Mouse (Mus musculus) bone marrow, adult 2 months (tissue): Measurements from ENCODE around the gene Kidins220. TPM values are rescaled to one million over a fixed set of nuclear protein-coding genes. Genes with fewer than 3 reads are reported as not detected.

Experiments used
- H3K27ac ChIP-seq: fragments of 200-500 bp; 2 replicates; pipeline ENCODE4 v1.5.1; 2012; ENCODE audit warnings: low read depth, mild to moderate bottlenecking, control low read depth, inconsistent platforms, low read length; ENCODE audit not compliant: control insufficient read depth, poor library complexity, insufficient read depth
- H3K4me1 ChIP-seq: fragments of 200-500 bp; 2 replicates; pipeline ENCODE4 v1.6.1; 2011; ENCODE audit warnings: low read length; ENCODE audit not compliant: control insufficient read depth, insufficient read depth
- H3K4me3 ChIP-seq: fragments of 200-500 bp; replicated peaks from 2 replicates; pipeline ENCODE3; 2011; ENCODE audit warnings: mild to moderate bottlenecking, low read depth, low read length, control low read depth; ENCODE audit not compliant: control insufficient read depth
- CTCF ChIP-seq: fragments of 200-500 bp; IDR thresholded peaks from 2 replicates; pipeline ENCODE4 v1.5.1; 2011; ENCODE audit warnings: low read length, control low read depth; ENCODE audit not compliant: control insufficient read depth, insufficient read depth
- POLR2A ChIP-seq: fragments of 200-500 bp; IDR thresholded peaks from 2 replicates; pipeline ENCODE4 v1.6.1; 2011; ENCODE audit warnings: low read depth, mild to moderate bottlenecking, control low read depth, low read length, borderline replicate concordance; ENCODE audit not compliant: control insufficient read depth
- WGBS: fragments of 180-500 bp; shearing (Covaris S2); methylation state at CpG from one replicate; pipeline ENCODE4 v1.1.7; 2018; 5-methylcytosine and 5-hydroxymethylcytosine counted together
- polyA plus RNA-seq: library from polyadenylated mRNA; stranded (reverse); fragments of >200 nt; gene quantifications from 2 replicates; pipeline ENCODE4 v1.2.4, GENCODE M21; 2011; ENCODE audit warnings: low replicate concordance; ENCODE audit not compliant: missing spikeins, insufficient read depth, insufficient read length

Gene Kidins220
- polyA plus RNA-seq, 1 experiment, result 33.2 TPM

DNA sequence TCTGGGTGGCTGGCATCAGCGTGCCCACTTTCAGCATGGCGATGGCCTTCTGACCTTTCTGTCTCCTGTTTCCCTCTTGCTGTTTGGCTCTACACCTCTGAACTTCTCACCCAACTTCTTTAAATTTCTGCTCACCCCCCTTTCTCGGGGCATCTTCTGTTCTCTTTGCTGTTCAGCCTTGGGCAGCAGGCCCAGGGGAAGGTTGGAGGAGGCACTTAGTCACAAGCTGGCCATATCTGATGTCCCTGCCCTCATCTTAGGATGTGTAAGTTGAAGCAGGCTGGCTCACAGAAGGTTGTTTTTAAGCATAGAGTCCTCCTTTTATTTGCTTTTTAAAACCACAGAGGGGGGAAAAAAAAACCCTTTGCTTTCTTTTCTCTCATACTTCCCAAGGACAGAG lies 40.7 kb upstream of the Kidins220 start:
- TF ChIP-seq POLR2A, result no peak
- TF ChIP-seq CTCF, result no peak
- WGBS, result 72% methylated on average over 3 of the region's 3 CpGs
- Histone ChIP-seq H3K4me1 (peaks cover 1% of the 10 kb centered on the region; the same call in 1 of the 2 replicates), H3K27ac (no peak overlapping the region), H3K4me3 (no peak overlapping the region)

DNA sequence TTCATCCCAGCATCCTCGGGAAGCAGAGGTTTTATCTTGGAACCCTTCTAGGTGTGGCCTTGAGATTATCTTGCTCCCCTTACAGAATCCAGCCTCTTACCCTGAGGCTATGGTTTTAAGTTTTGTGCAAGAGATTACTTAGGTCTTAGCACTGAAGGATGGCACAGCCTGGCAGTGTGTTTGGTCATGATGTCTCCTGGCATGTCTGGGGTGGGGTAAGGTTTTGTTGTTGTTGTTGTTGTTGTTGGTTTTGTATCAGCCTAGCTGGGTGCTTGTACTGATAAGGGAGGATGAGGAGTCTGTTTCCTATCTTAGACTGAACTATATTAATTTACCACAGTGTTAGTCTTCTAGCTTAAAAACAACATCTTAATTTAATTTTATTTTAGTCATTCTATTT lies 38.4 kb upstream of the Kidins220 start:
- 59% methylated on average over 1 of the region's 1 CpGs for WGBS
- TF ChIP-seq CTCF (no peak), POLR2A (no peak)
- Histone ChIP-seq H3K4me1 (no peaks in the 10 kb centered on the region), H3K4me3 (no peak overlapping the region), H3K27ac (no peak overlapping the region)

DNA sequence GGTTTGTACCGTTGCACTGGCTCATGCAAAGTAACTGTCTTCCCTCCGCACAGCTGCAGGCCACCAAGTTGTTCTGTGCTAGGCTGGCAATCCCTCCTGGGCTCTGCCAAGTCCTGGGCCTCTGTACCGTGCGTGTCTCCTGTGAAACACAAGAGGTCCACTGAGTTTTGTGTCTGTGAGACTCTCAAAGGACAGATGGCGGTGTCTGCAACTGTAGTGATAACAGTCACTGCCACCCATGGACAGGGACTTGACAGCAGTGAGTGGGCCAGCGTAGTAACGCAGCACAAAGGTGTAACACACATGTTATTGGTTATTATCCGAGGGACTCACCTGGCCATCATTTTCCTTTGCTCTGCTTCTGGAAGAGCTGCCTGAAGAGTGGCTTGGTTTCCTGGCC lies 35.4 kb upstream of the Kidins220 start:
- no peak overlapping the region for H3K27ac ChIP-seq
- H3K4me3 ChIP-seq, result no peak overlapping the region
- 77% methylated on average over 8 of the region's 8 CpGs for WGBS
- no peaks in the 10 kb centered on the region; the same call in 1 of the 2 replicates for H3K4me1 ChIP-seq
- TF ChIP-seq POLR2A, result no peak
- no peak for TF ChIP-seq CTCF

DNA sequence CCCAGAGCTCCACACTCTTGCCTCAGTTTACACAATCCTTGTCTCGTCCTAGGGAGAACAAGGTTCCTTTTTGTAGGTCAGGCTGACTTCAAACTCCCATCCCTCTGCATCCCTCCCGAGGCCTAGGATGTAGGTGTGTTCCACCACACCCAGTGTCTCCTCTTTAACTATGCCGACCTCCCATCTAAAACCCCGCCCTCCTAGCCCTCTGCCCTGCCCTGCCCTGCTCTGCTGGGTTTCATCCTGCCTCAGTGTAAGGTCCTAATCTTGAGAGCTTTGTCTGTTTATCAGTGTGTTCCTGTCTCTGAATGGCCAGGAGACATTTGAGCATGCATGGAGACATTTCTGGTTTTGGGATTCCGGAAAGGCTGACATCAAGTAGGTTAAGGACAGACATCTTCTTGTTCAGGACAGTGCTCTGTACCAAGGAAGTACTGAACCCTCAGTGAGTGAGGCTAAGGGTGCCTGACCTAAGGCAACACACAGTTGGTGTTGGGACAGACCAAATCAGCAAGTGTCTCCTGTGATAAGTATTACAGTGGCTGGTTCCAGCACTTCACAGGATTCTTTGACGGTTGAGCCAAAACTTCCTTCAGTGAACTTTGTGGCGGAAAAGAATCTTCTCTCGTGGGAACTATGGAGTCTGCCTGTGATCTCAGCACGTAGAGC lies 32.0 kb upstream of the Kidins220 start:
- Histone ChIP-seq H3K27ac (peak overlapping the region; percentile 27; the same call in 1 of the 2 replicates), H3K4me3 (no peak overlapping the region), H3K4me1 (no peaks in the 10 kb centered on the region; the same call in 1 of the 2 replicates)
- WGBS, result 61% methylated on average over 9 of the region's 9 CpGs
- TF ChIP-seq POLR2A (no peak), CTCF (no peak)

DNA sequence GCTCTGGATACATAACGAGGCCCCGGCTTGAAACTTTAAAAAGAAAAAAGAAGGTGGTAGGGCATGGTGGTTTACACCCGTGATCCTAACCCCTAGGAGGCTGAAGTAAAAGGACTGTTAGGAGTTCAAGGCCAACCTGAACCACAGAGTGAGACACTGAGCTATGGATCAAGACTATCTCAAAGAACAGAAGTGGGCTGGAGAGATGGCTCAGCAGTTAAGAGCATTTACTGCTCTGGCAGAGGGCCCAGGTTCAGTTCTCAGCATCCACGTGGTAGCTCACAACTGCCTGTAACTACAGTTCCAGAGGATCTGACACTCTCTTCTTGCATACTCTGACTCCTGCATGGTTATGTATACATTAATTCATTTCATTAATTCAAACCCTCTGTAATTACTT lies 31.3 kb upstream of the Kidins220 start:
- no peak overlapping the region for H3K27ac ChIP-seq

DNA sequence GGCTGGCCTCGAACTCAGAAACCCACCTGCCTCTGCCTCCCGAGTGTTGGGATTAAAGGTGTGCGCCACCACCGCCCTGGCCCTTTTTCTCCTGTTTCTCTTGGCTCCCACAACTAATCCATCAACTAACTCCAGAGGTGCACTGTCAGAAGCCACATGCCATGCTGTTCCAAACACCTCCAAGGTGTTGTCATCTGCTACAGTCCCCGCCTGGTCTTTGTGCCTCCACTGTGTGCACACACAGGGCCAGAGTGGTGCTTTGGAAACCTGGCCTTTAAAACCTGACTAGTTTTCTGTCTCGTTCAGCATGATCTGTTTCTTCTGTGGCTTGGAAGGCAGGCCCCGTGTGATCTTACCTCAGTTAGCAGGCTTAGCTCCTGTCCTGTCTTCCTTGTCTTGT lies 30.1 kb upstream of the Kidins220 start:
- 84% methylated on average over 7 of the region's 7 CpGs for WGBS
- no peaks in the 10 kb centered on the region; the same call in 1 of the 2 replicates for H3K4me1 ChIP-seq
- H3K27ac ChIP-seq, result no peak overlapping the region
- TF ChIP-seq POLR2A, result no peak
- TF ChIP-seq CTCF, result no peak
- H3K4me3 ChIP-seq, result no peak overlapping the region

More for the DNA sequence above, 31.3 kb upstream of the Kidins220 start:
- TF ChIP-seq POLR2A (no peak), CTCF (no peak)
- H3K4me1 ChIP-seq, result no peaks in the 10 kb centered on the region; the same call in 1 of the 2 replicates
- no peak overlapping the region for H3K4me3 ChIP-seq
- 50% methylated on average over 4 of the region's 4 CpGs for WGBS

DNA sequence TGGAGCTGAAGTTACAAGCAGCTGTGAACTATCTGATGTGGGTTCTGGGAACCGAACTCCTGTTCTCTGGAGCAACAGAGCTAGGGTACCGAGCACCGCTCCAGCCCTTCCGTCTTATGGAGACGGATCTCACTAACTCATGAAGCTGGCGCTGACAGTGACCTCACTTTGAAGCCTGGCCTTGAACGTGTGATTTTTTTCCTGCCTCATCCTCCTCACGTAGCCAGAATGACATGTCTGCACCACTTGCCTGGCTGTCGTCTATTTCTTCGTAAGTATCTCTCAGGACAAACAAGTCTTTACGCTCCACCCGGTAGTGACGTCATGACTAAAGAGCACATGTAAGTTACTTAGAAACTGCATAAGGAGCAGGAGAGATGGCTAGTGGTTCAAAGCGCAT lies 27.7 kb upstream of the Kidins220 start:
- H3K4me3 ChIP-seq, result no peak overlapping the region

DNA sequence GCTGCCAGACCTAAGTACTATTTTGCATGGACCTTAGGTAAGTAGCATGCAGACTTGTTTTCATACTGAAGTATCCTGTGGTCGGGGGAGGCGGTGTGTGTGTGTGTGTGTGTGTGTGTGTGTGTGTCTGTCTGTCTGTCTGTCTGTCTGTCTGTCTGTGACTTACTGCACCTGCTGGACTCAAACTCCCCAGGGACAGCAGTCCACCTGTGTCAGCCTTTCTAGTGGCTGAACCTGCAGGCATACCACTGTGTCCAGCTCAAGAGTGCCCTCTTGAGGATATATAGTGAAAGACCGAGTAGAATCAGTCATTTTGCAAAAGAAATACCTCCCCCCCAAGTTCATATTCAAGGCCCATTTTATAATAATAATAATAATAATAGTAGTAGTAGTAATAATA lies 26.4 kb upstream of the Kidins220 start:
- Histone ChIP-seq H3K27ac (no peak overlapping the region), H3K4me3 (no peak overlapping the region), H3K4me1 (no peaks in the 10 kb centered on the region)
- TF ChIP-seq CTCF (peak; percentile 50; the same call in 1 of the 2 replicates), POLR2A (no peak)
- WGBS, result 55% methylated on average over 3 of the region's 3 CpGs

More for the DNA sequence above, 27.7 kb upstream of the Kidins220 start:
- no peak overlapping the region for H3K27ac ChIP-seq
- TF ChIP-seq CTCF (no peak), POLR2A (no peak)
- WGBS, result 93% methylated on average over 14 of the region's 14 CpGs
- H3K4me1 ChIP-seq, result no peaks in the 10 kb centered on the region; the same call in 1 of the 2 replicates

DNA sequence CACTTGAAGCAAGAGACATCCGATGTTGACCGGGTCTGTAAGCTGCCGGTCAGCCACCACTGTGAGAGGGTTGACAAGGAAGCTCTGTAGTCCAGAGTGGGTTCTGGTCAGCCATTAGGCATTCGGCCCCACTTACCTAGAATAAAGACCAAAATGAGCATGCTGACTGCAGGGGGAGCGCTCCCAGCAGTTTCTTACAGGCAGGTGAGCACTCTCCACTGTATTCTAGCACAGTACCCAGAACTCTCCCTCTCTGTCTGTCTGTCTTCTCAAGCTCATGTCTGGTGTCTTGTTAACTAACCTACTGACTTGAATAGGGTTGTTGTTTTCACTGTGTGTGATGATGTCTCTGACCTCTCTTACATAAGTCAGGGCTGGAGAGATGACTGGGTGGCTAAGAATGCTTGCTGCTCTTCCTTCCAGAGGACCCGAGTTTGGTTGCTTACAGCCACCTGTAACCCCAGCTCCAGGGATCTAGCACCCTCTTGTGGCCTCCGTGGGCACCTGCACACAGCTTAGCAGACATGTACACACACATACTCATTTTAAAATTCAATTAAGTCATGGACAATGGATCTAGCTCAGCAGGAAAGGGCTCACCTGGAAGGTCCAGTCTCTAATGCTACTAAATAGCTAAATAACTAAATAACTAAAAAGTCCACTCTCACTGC lies 24.2 kb upstream of the Kidins220 start:
- 88% methylated on average over 7 of the region's 7 CpGs for WGBS
- no peak overlapping the region for H3K27ac ChIP-seq
- H3K4me1 ChIP-seq, result no peaks in the 10 kb centered on the region
- no peak overlapping the region for H3K4me3 ChIP-seq
- TF ChIP-seq POLR2A (no peak), CTCF (peak; percentile 63)
